Mouse (Mus musculus) stomach, embryonic 16.5 days (tissue): Measurements from ENCODE around the gene Prpf38b. TPM values are rescaled to one million over a fixed set of nuclear protein-coding genes. Genes with fewer than 3 reads are reported as not detected.
A peak's percentile ranks its signal among the peaks of the same experiment; 100 is the strongest.

Experiments
- ATAC-seq: fragments of 200-750 bp; cut with Nextera tagmentation; 2 replicates; pipeline ENCODE4 v1.8.0; 2017; ENCODE audit warnings: moderate number of reproducible peaks, moderate TSS enrichment; ENCODE audit not compliant: insufficient read depth, low FRiP score
- H3K27ac ChIP-seq: fragments of 300-500 bp; sonication (generic); 2 replicates; pipeline ENCODE4 v1.5.1; 2014; ENCODE audit warnings: low read length
- H3K27me3 ChIP-seq: fragments of 300-500 bp; sonication (generic); 2 replicates; pipeline ENCODE4 v1.6.1; 2014; ENCODE audit warnings: low read length, control low read depth, mixed read lengths; ENCODE audit not compliant: control insufficient read depth, insufficient read depth
- H3K36me3 ChIP-seq: fragments of 300-500 bp; sonication (generic); 2 replicates; pipeline ENCODE4 v1.6.1; 2014; ENCODE audit warnings: low read length; ENCODE audit not compliant: control insufficient read depth, insufficient read depth
- H3K4me1 ChIP-seq: fragments of 300-500 bp; sonication (generic); 2 replicates; pipeline ENCODE4 v1.6.1; 2014; ENCODE audit warnings: low read length, control low read depth, mixed read lengths; ENCODE audit not compliant: control insufficient read depth, insufficient read depth
- H3K4me2 ChIP-seq: fragments of 300-500 bp; sonication (generic); 2 replicates; pipeline ENCODE4 v1.6.1; 2014; ENCODE audit warnings: low read depth, low read length, mixed read lengths
- H3K4me3 ChIP-seq: fragments of 300-500 bp; sonication (generic); replicated peaks from 2 replicates; pipeline ENCODE4 v1.5.1; 2014; ENCODE audit warnings: mild to moderate bottlenecking, low read length
- H3K9ac ChIP-seq: fragments of 300-500 bp; sonication (generic); 2 replicates; pipeline ENCODE4 v1.6.1; 2014; ENCODE audit warnings: low read length
- H3K9me3 ChIP-seq: fragments of 300-500 bp; sonication (generic); replicated peaks from 2 replicates; pipeline ENCODE4 v1.6.1; 2016; ENCODE audit warnings: low read length, control low read depth; ENCODE audit not compliant: control insufficient read depth
- WGBS: fragments of 180-500 bp; shearing (Covaris S2); extraction: QIAGEN DNeasy Blood & Tissue Kit; methylation state at CpG from one replicate; pipeline ENCODE4 v1.1.7; 2014; 5-methylcytosine and 5-hydroxymethylcytosine counted together
- polyA plus RNA-seq: library from polyadenylated mRNA; unstranded; fragments of >200 nt; fragmentation: Nextera tagmentation; extraction: Ambion mirVana; gene quantifications from 2 replicates; pipeline ENCODE4 v1.2.1, GENCODE M21; 2015

The Prpf38b gene
- polyA plus RNA-seq, 1 experiment from 2014 or later: 69.4 TPM

GRCm38 (mm10) chr3:108911081-108911547 lies 413 bp downstream of the Prpf38b start:
- Histone ChIP-seq H3K4me1 (peaks cover 7% of the 10 kb centered on the region; the same call in 1 of the 2 replicates), H3K9ac (peak overlapping the region; percentile 94), H3K9me3 (no peaks in the 10 kb centered on the region), H3K36me3 (peaks cover 5% of the 10 kb centered on the region; the same call in 1 of the 2 replicates), H3K4me2 (peak overlapping the region; percentile 95), H3K4me3 (peak overlapping the region; percentile 96), H3K27ac (peak overlapping the region; percentile 99), H3K27me3 (no peaks in the 10 kb centered on the region)
- under 1% methylated on average over 44 of the region's 44 CpGs for WGBS
- ATAC-seq: peak; percentile 89

- peaks cover 7% of the 10 kb centered on the region; the same call in 1 of the 2 replicates for H3K4me1 ChIP-seq
- ATAC-seq: no peak
- no peaks in the 10 kb centered on the region for H3K27me3 ChIP-seq
- H3K9me3 ChIP-seq: no peaks in the 10 kb centered on the region
- peak overlapping the region; percentile 96 for H3K4me3 ChIP-seq
- under 1% methylated on average over 31 of the region's 32 CpGs for WGBS
- H3K36me3 ChIP-seq: peaks cover 7% of the 10 kb centered on the region; the same call in 1 of the 2 replicates
- peak overlapping the region; percentile 99 for H3K27ac ChIP-seq
- H3K9ac ChIP-seq: peak overlapping the region; percentile 94
- peak overlapping the region; percentile 95 for H3K4me2 ChIP-seq
These were observed 1.0 kb downstream of the Prpf38b start for GRCm38 (mm10) chr3:108910303-108911080.

- Histone ChIP-seq H3K9ac (no peak overlapping the region), H3K4me3 (no peak overlapping the region), H3K4me2 (no peak overlapping the region), H3K36me3 (peaks cover 27% of the 10 kb centered on the region), H3K4me1 (no peaks in the 10 kb centered on the region), H3K9me3 (no peaks in the 10 kb centered on the region), H3K27ac (no peak overlapping the region), H3K27me3 (no peaks in the 10 kb centered on the region)
- ATAC-seq: no peak
- 88% methylated on average over 6 of the region's 6 CpGs for WGBS
These were observed 8.6 kb downstream of the Prpf38b start for GRCm38 (mm10) chr3:108902934-108903333.

DNA sequence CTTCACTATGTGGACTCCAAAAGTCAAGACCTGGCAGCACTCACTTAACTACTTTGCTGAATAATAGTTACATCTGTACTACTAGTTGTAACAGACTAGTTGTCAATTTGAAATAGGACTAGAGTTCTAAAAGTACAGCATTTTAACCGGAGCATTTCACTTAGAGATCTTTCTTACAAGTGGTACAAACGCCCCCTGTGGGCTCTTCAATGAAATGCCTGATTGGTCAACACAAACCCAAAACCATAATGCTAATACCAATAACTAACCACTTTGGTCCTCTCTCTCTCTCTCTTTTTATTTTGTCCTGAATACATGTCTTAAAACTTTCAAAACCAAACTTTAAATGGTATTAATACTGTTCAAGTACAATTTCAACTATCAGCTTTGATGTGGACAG lies 9.5 kb downstream of the Prpf38b start:
- Histone ChIP-seq H3K4me2 (no peak overlapping the region), H3K27me3 (no peaks in the 10 kb centered on the region), H3K9ac (no peak overlapping the region), H3K4me3 (no peak overlapping the region), H3K27ac (no peak overlapping the region), H3K36me3 (peaks cover 24% of the 10 kb centered on the region), H3K9me3 (no peaks in the 10 kb centered on the region), H3K4me1 (no peaks in the 10 kb centered on the region)
- 50% methylated on average over 2 of the region's 2 CpGs for WGBS
- no peak for ATAC-seq

DNA sequence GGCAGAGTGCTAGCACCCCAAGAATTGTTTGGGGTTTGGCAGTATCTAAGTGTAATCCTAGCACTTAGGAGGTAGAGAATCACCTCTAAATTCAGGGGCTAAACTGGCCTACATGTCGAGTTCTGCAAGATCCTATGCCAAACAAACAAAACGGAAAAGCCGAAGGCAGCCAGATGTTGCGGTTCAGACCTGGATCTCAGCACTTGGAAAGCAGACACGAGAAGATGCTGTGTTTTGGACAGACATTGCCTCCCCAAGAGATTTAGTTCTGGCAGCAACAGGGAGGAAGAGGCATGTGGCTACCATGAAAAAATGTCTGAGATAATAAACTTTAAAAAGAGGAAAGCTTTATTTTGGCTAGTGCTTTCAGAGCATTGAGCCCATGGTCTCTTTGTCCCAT lies 10.8 kb downstream of the Prpf38b start:
- H3K4me3 ChIP-seq: no peak overlapping the region

GRCm38 (mm10) chr3:108900147-108900546 lies 11.4 kb downstream of the Prpf38b start:
- Histone ChIP-seq H3K9me3 (no peaks in the 10 kb centered on the region), H3K36me3 (peaks cover 20% of the 10 kb centered on the region), H3K4me2 (no peak overlapping the region), H3K27ac (no peak overlapping the region), H3K9ac (no peak overlapping the region), H3K4me3 (no peak overlapping the region), H3K4me1 (no peaks in the 10 kb centered on the region), H3K27me3 (no peaks in the 10 kb centered on the region)
- ATAC-seq: no peak
- 80% methylated on average over 3 of the region's 3 CpGs for WGBS

More for the DNA sequence above, 10.8 kb downstream of the Prpf38b start:
- peaks cover 20% of the 10 kb centered on the region for H3K36me3 ChIP-seq
- H3K27ac ChIP-seq: no peak overlapping the region
- WGBS: 64% methylated on average over 5 of the region's 5 CpGs
- no peaks in the 10 kb centered on the region for H3K4me1 ChIP-seq
- H3K9me3 ChIP-seq: no peaks in the 10 kb centered on the region
- H3K4me2 ChIP-seq: no peak overlapping the region
- H3K9ac ChIP-seq: no peak overlapping the region
- ATAC-seq: no peak
- H3K27me3 ChIP-seq: no peaks in the 10 kb centered on the region

GRCm38 (mm10) chr3:108898640-108899039 lies 12.9 kb downstream of the Prpf38b start:
- Histone ChIP-seq H3K4me3 (no peak overlapping the region), H3K27ac (no peak overlapping the region), H3K27me3 (no peaks in the 10 kb centered on the region), H3K9ac (no peak overlapping the region), H3K36me3 (peaks cover 10% of the 10 kb centered on the region), H3K4me2 (no peak overlapping the region), H3K4me1 (no peaks in the 10 kb centered on the region), H3K9me3 (no peaks in the 10 kb centered on the region)
- 93% methylated on average over 4 of the region's 4 CpGs for WGBS
- no peak for ATAC-seq

DNA sequence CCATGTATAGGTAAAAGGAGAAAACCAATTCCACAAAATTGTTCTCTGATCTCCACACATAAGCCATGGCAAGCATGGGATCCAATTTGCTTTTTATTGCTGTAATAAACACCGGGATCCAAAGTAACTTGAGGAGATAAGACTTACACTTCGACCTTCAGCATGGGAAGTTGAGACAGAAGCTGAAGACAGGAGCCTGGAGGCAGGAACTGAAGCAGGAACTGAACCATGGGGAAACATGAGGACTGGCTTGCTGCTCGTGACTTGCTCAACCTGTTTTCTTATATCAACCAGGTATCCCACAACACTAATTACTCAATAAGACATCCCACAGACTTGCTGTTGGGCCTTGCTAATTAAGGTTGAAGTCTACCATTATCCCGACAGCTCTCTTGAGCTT lies 18.6 kb downstream of the Prpf38b start:
- Histone ChIP-seq H3K27ac (no peak overlapping the region), H3K9me3 (no peaks in the 10 kb centered on the region), H3K27me3 (no peaks in the 10 kb centered on the region), H3K36me3 (no peaks in the 10 kb centered on the region), H3K4me3 (no peak overlapping the region), H3K4me1 (no peaks in the 10 kb centered on the region), H3K9ac (no peak overlapping the region), H3K4me2 (no peak overlapping the region)
- 56% methylated on average over 4 of the region's 4 CpGs for WGBS
- no peak for ATAC-seq

DNA sequence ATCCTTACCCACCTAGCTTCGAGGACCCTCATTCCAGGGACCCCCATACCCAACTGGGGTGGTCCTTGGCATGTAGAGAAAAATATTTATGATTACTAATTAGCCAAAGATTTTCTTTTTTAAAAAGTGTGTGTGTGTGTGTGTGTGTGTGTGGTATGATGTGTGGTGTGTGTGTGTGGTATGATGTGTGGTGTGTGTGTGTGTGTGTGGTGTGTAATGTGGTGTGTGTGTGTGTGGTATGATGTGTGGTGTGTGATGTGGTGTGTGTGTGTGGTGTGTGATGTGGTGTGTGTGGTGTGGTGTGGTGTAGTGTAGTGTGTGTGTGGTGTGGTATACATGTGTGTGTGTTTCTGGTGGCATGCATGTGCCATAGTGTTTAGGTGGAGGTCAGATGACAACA lies 19.4 kb downstream of the Prpf38b start:
- ATAC-seq: no peak
- no peaks in the 10 kb centered on the region for H3K36me3 ChIP-seq
- no peak overlapping the region for H3K4me3 ChIP-seq
- H3K4me1 ChIP-seq: no peaks in the 10 kb centered on the region
- no peaks in the 10 kb centered on the region for H3K27me3 ChIP-seq
- no peak overlapping the region for H3K27ac ChIP-seq
- 68% methylated on average over 1 of the region's 1 CpGs for WGBS
- no peak overlapping the region for H3K9ac ChIP-seq
- no peaks in the 10 kb centered on the region for H3K9me3 ChIP-seq
- no peak overlapping the region for H3K4me2 ChIP-seq
